Mouse (Mus musculus) kidney, postnatal 4 days (tissue): Measurements from ENCODE around the gene Frmd4a.
A peak's percentile ranks its signal among the peaks of the same experiment; 100 is the strongest.

Experiments
- DNase-seq, 2 experiments: peaks; one replicate each; pipeline ENCODE4 v3.0.0; 2021; ENCODE audit warnings: mixed read lengths in 2 of 2

Frmd4a gene

DNA sequence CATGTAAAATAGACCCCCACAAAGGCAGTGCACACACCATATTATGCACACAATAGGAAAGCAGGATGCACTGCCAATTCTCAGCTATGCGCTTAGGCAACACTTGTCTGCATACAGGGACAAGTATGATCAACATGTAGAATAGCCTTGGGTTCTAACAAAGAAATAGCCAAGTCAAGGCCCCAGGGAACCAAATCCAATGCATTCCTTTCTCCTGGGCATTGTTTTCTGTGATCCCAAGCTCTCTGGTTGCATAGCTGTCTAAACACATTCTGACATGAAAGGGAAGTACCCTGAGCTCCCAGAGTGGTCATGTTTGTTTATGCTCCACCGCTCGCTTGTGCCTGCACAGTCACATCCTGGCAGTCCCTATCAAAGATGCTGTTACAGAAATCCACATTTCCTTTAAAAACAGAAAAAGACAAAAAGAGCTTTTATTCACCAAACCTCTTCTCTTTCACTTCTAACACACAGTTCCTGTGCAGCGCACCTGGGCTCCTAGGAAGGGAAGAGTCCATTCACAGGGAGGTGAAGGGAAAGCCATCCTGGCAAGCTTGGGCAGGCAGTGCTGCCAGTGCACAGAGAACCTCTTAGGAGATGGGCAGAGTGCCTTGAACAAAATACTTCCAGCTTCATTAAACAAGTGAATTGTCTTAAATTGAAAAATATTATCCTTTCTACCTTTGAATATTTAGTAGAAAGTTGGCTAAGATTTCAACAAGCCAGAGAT, 124.9 kb downstream of the Frmd4a start:
- DNase-seq = no peak

DNA sequence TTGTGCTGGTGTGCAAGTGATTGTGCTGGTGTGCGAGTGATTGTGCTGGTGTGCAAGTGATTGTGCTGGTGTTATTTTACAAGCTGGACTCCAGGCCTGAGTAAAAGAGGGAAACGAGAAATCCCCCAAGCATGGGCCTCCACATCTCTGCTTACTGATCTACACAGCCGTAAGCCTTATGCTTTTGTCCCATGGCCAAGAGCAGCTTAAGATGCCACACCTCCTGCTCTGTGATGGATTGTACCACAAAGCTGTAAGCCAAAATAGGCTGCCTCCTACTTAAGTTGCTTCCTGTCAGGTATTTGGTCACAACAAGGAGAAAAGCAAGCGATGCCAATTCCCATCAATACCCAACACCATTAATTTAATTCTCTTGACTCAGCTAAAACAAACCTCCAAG, 126.9 kb downstream of the Frmd4a start:
- DNase-seq = no peak

DNA sequence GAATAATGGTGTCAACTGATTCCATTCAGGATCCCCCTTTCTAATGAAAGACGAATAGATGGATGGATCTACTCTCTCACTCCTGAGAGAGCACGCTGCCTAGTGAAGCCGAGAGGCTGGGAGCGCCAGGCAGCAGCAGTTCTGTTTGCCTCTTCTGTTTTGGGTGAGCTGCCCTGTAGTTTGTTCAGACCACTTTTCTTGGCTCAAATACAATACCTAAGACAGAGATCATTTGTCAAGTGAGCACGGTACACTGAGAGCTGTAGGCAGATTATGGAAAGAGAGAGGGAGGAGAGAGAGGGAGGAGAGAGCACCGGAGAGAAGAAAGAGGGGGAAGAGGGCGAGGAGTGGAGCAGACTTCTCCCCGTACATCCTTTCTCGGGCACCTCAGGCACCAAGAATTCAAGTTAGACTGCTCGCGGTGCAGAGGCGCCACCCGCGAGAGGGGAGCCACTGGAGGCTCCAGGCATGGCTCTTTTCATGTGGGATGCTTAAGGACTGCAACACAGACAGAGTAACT, 135.1 kb downstream of the Frmd4a start:
- DNase-seq = peak in 1 of 2 experiments; percentile 5

DNA sequence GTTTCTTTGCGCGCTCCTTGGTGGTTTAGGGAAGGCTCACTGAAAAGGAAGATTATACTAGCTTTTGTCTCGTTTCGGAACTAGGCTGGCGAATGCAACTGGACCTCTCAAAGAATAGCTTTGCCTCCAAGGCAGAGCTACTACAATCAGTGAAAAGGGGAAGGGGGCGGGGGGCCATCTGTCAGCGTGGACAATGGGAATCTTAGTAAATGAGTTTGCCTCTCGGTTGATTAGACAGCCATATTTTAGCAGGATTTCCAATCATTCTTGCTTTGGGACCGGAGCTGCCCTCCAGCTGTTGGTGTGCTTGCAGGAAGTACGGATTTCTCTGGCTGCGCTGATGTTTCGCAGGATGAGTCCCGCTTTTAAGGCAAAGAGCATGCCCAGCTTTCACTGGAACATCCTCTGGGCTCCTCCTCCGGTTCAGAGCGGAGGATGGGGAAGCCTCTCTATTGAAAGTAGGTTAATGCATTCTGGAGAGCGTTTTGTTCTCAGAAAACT, 135.7 kb downstream of the Frmd4a start:
- peak; percentile 32 to 42 for DNase-seq

DNA sequence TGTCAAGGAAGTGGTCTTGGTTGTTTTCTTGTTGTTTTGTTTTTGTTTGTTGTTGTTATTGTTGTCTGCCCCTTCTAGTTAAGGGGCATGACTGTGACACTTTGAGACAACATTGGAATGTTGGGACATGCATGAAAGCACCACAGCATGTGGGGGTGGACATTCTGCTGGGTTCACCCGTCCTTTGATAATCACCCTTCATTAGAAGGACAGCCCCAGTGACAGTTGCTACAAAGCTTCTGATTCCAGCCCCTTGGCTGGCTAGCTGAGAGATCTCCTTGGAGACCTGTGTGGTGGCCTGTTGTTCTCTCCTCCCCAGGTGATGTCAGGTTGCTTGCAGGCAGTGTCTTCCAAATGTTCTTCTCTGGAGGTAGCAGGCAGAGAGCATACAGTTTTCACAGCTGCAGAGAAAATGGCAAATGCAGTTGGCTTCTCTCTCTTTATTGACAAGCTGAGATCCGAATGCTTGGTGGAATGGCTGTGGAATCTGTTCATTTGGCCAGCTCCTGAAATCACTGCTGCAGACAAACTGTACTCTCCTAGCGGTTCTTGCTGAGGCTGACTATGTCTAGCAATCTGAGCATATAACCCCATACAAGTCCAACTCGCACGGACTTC, 136.6 kb downstream of the Frmd4a start:
- peak; percentile 4 to 13 for DNase-seq

DNA sequence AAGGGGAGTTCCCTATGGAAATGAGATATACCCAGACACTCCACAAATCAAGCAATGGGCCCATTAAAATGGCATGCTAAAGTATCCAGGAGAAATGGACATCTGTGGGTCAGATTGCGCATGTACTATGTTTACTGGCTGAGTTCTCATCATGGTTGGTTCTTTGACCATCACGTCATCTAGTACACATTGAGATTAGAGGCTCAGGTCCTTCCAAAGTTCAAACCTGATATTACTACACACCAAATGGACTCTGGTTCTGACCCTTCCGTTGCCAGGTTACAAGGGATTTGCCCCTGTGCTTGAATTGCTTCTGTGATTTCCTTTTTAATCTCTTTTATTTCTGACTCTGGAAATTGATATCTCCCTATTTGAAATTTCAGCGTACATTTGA, 137.1 kb downstream of the Frmd4a start:
- no peak for DNase-seq

DNA sequence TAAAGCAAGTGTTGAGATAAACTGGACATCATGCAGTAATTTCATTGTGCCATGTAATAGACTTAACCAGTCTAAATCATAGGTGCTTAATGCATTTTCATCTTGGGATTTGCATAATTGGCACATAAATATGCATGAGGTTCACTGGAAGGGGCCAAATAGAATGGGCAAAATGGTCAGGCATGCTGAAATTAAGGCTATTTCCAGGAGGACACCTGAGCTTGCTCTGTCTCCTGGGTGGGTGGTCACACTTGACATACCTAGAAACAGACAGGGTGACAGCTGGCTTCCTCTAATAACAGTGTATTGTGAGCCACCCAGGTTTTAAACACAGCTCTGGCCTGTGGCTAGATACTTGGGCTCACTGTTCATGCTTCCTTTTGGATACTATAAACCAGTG, 137.9 kb downstream of the Frmd4a start:
- DNase-seq = no peak

DNA sequence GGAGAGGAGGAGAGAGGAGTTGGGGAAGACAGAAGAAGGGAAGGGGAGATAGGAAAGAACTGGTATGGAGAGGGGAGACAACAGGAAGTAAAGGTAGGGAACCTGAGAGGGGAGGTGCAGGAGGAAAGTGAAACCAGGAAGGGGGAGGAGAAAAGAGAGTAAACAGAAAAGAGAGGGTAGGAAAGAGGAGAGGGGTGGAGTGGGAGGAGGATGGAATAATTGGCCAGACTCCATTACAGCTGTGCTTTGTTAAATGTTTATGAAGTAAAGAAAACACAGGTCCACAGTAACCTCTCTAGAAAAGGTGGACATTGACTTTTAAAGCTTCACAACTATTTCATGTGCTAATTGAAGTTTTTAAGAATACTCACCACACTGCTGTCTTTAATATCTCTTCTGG, 139.0 kb downstream of the Frmd4a start:
- no peak for DNase-seq

DNA sequence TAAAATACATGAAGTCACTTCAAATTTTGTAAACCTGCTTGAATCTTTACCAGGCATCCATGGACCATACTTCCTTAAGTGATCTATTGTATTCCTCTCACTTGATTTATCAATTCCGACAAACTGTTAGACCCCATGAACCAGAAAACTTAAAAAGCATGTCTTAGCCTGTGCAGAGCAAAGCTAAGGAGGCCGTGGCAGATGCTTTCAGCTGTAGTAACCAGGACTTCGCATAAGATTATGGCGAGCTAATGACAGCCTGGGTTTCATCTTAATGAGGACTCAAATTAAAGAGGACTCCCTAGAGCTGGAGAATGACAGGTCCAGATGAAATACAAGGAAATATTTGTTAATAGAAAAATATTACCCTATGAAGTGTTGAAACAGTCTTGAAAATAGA, 139.9 kb downstream of the Frmd4a start:
- DNase-seq = no peak

DNA sequence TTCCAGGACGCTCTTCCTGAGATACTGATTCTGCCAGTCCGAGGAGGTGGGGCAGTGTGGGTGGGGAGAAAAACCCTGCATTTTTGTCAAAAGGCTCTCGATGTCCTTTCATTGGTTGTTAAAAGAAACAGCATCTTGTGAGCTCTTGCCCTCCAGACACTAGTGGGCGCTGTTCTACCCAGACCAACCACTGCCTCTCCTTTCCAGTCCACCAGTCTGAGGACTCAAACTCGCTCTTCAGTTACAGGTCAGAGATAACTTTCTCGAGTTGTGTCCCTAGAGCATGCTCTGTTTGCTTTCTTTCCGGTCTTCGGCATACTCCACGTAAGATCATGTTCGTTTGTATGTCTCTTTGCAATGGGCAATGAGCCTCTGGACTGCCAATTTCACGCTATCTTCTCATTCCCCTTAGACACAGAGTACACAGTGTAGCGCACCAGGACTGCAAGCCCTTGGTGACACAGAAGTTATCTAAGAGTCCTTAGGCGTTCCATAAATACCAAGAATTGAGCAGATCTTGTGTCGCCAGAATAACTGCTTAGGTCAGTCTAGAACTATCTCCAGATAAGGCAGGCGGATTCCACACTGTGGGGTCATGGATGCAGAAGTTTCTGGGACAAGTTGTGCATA, 142.2 kb downstream of the Frmd4a start:
- peak in 1 of 2 experiments; percentile 5 for DNase-seq

DNA sequence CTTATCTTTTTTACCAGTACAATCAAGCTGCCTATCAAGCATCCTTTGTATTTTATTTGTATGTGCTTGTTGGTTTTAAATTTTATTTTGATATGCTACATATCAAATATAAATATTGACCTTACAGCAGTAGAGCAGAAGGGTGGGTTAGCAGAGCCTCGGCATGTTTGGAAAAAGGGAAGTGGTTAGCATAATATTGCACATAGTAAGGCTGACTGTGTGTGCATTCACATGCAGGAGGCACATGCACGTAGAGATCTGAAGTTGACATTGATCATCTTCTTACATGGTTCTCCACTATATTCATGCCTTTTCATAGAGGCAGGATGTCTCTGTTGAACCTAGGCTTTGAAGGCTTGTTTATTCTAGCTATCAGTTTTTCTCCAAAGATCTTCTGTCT, 148.7 kb downstream of the Frmd4a start:
- no peak for DNase-seq

DNA sequence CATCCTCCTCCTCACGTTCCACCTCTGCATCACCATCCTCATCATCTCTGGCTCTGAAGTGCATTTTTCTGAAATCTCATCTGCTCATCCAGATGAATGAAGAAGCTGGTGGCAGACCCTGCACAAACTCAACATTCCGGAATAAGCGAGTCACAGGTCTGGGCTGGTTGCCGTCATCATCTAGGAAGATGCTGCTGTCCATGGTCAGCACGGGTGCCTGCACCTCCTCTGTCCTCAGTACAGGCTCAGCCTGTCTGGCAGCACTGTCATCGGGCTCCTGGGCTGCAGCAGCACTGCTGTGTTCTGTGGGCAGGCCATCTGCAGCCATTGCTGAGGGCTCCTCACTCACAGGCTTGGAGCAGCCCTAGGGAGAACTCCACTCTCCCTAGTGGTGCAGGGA, 149.6 kb downstream of the Frmd4a start:
- DNase-seq = no peak

DNA sequence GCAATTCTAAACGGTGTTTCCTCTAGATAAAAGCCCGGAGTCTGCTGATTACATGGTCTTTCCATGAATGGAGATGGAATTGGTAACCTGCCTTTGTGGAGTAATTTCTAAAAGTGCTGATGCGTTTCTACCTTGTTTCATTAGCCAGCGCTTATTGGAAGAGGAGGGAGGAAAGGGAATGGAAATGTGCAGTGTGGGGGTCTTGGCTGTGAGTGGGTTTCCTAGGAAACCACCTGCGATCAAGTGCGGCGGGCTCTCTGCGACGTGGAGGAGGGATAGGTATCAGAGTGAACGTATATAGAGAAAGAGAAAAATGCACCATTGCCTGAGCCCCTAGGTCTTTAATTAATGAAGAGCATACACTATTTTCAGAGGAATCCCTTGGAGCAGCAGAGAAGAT, 152.2 kb downstream of the Frmd4a start:
- no peak for DNase-seq

DNA sequence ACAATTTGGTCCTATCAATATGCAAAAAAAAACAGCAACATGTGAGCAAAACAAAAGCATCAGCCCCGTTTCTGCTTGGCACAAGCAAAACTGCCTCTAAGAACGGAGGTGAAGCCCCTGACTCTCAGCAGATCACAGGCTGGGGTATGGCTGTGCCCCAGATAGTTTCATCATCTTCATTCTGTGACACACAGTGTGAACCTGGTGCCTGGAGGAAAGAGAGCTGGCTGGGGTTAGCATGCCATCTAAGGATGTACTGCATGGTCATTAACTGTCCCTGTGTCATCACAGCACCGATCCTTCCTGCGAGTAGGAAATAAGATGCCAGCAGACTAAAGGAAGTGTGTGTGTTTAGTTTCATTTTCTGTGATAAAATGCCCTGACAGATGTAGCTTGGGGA, 152.7 kb downstream of the Frmd4a start:
- DNase-seq = no peak

DNA sequence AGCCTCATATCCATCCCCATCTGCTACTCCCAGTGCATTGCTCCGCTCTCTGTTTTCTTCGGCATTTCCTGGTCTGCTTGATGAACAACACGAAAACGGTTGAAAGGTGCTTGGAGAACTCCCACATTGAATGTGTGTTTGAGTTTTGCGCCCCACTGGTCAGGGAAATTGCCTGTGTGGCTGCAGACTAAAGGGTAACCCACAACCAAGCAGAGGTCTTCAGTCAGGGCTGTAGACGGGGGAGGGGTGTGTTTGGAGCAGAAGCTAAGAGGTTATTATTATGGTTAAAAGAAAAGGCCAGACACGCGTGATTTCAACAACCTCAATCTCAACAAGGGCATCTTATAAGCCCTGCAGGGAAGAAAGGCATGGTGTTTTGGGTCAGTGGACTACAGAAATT, 167.5 kb downstream of the Frmd4a start:
- DNase-seq = peak; percentile 42 to 56

DNA sequence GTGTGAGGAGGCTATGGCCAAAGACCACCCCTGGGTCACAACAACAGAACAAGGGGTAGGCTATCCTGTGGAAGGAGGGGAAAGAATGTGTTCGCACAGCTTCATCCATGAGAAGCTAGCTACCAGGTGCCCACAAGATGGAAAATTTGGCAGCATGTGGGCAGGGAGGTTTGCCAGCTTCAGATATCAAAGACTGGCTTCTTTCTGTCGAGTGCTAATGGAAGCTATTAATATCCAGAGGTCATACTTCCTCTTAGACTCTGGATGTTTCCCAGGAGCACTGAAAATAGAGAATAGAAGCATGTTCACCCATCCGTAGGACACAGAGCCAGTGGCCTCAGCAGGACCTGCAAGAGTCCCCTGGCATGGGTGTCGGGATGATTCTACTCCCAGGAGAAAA, 170.0 kb downstream of the Frmd4a start:
- peak in 1 of 2 experiments; percentile 7 for DNase-seq

DNA sequence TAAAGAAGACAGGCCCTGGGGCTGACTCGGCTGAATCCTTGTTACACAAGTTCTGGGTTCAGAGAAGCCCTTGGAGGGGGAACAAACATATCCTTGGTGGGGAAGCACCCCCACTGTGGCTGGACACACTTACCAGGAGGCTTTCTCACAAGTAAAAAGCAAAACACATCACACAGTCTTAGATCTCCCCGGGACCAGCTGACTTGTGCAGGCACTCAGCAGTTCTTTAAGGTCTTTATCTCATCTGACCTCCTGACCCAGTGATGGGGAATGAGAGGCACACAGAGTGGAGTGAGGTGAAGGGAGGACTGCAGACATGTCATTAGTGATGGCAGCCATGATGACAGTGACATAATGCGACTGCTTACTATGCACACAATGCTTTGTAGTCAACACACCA, 170.8 kb downstream of the Frmd4a start:
- DNase-seq = no peak

DNA sequence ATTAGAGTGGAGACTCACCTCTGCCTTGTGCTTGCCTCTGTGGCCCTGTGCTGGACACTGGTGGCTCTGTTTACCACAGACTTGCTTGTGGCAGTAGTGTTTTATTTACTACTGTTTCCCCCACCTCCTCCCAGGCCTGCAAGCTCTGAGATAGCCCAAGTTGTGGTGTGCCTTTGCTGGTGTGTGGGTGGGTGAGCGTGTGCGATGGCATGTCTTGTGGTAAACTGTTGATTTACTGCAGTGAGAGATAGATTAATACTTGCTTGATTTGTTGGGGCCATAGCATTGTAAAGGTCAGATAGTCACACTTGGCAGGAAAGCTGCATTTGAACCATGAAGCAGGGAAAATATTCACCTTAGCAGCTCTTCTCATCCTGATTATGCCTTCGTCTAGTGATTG, 172.8 kb downstream of the Frmd4a start:
- no peak for DNase-seq

DNA sequence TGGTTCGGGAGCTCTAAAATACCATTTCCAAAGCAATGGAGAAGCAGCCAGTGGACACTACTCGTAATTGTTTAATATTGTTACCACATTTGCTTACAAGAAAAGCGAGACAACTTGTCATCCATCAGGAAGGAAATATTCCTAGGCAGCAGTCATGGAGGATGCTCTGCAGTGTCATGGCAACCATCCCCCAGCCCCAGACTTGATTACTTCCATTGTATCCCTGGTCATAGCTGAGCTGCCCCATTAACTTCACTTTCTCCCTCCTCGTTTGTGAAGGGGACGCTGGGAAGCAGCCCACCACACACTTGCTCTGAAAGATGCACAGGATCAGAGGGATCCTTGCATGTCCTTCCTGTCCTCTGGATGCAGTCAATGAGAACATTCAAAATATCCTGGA, 173.5 kb downstream of the Frmd4a start:
- no peak for DNase-seq

DNA sequence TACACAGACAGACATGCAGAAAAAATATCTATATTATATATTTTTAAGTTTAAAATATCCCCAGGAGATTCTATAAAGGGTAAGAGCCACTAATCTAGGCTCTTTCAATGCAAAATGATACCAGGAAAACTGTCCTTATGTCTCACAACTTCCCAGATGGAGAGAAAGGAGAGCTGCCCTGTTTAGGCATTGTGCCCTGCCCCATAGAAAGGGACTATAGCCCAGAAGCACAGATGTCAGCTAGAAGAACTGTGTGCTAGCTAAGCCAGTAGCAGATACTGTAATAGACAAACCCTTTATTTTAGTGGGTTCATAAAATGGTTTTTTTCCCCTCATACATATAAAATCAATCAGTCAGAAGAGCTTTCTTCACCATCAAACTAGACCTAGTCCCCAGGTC, 175.7 kb downstream of the Frmd4a start:
- no peak for DNase-seq

DNA sequence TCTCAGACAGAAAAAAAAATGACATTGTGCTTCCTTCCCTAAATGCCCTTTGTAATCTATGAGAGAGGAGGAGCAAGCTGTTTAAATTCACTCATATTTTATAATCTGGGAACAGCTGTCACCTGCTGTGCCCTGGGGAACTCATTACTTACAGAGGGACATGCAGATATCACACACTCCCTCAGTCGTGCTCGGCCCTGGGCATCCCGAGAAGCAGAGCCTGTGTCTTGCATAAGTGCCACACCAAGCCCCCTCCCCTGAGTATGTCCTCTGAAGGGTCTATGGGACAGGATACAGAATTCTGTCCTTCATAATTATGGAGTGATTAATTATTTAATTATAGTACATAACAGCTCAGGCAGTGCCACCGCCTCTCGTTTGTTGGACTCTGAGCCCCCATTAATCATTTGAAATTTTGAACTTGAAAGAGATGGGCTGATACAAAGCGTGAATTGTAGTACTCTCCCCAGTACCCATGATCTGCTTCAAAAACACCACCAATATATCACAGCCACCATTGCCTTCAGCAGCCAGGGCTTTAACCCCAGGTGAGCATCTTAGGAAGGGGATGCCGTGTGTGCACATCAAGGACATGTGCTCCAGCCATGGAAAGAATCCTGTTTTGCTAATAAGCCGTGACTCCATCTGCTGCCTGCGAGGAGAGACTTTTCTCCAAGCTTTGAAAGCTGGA, 177.0 kb downstream of the Frmd4a start:
- no peak for DNase-seq

DNA sequence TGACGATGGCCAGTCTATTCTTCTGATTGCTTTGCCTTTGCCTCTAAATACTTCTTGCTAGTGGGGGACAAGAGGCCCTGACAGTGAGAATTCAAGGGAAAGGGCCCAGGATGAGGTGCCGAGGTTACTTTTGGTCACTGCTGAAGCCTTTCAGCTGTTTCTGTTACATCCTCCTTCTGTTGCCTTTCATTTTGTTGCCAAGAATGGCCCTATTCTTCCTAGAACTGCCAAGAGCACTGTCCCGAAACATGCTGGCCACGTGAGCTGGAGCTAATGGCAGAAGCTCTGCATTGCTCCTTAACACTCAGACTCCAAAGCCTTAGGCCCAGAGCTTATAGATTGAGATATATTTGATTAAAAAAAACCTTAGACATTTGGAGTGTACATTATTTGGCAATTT, 178.5 kb downstream of the Frmd4a start:
- no peak for DNase-seq

DNA sequence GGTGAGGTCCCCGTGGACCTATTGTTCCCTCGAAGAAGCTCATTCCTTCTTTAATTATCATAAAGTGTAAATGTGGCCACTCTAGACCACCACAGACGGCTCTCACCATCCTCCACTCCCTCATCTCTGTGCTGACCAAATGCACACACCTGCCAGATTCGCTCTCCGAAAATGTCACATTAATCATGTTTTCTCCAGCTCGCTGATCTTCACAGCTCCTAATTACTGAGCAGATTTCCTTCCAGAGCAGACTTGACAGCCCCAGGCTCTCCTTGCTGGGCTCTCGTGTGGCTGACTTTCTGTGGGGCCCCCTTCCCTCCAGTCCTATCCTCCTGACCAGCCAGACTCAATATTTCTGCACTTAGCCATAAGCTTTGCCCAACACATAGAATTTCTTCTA, 191.7 kb downstream of the Frmd4a start:
- DNase-seq = no peak

DNA sequence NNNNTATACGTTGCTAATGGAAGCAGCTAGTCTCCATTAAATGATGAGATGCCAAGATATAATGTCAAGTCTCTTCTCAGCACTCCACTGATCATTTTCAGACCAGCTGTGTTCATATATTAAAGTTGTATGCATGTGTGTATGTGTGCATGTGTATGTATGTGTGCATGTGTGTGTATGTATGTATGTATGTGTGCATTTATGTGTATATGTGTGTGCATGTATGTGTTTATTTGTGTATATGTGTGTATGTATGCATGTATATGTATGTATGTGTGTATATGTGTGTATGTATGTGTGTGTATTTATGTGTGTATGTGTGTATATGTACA, 204.9 kb downstream of the Frmd4a start:
- no peak for DNase-seq
